Mouse (Mus musculus) MN1 (cell line): ENCODE results near the gene Vsx2.
"Not testable (repeated sequence)": the region's sequence is repeated elsewhere in the genome, so short reads cannot be mapped to it uniquely, and the experiment has no call there.

Experiments
- DNase-seq: peaks from one replicate; pipeline ENCODE4 v3.0.0-alpha.2; 2016; ENCODE audit warnings: low spot score

Vsx2 gene

DNA sequence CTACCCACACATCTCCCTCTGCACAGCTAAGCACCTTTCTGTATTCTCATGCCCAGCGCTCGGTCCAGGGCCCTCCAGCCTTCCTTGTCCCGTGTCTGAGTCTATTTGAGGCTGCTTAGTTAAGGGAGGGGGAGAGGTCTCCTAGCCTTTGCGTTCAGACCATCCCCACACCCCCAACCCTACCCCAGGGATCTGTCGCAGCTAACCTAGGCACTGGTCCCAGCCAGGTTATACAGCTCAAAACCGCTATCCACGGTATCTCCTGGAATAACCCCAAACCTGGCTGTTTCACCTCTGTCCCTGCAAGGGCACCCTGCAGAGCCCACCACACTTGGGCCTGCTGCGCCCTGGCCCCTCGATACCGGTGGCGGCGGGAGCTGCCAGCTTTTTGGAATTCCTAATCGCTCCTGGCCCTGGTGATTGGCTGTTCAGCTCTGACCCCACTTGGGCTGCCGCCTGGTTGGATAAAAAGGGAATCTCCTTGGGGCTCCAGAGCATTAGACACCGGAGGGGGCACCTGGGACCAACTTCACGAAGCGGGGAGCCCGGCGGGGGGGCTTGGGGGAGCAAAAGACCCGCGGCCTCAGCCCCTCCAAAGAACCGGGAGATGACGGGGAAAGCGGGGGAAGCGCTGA, at the start of gene Vsx2:
Gene Vsx2 (plus strand): TSS at position 427 of the 635 bp plus-strand sequence.
- DNase-seq, result no peak

DNA sequence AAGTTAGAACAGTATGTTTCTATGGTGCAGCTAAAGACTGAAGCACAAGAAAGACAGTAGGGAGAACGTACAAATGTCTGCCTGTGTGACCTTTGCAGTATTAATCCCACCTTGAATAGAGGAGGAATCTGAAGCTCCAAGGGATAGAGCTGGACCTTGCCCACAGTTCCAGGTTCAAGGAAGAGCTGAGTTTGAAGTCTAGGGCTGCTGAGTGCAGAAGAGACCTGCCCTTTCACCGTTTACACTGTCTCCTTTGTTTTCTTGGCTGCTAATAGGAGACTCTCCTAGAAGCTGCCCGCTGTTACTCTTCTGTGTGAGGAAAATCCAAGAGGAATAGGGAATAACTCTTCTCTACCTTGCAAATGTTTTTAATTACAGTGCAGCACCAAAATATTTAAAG, 45.8 kb upstream of the Vsx2 start:
- no peak for DNase-seq

DNA sequence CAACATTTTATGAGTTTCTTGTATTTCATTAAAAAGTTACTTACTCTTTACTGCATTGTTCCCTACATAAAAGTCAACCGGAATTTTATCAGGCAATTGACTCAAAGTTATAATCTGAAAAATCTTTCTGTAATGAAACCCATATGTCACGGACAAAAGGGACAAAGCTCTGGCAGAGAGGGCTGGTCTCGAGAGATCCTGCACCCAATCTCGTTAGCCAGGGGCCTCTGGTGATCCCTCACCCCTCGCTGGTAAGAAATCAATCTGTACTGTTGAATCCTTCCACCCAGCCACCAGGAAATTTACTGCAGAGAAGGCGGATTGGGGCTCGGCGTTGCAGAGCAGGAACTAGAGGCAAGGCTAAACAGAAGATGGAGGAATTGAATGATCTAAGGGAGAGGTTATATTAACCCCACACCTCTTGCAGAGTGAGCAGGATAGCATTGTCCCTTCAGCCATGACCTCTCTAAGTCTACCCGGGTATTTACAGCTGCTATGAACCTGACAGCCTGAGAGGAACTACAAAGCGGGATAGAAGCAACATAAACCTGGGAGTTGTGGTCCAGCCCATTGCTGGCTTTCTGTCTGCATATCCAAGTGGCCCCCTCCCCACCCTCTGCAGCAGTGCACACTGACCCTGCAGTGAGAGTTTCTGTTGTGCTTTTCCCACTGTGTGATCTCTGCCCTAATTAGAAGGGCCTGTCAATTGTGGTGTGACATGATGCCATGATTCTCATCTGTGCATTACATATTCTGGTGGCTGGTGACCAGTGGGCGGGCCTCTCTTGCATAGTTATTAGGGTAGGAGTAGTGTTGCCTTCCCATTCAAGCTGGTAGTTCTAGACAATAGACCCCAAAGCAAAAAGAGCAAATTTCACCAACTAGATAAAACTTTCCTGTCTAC, 45.2 kb upstream of the Vsx2 start:
- no peak for DNase-seq

DNA sequence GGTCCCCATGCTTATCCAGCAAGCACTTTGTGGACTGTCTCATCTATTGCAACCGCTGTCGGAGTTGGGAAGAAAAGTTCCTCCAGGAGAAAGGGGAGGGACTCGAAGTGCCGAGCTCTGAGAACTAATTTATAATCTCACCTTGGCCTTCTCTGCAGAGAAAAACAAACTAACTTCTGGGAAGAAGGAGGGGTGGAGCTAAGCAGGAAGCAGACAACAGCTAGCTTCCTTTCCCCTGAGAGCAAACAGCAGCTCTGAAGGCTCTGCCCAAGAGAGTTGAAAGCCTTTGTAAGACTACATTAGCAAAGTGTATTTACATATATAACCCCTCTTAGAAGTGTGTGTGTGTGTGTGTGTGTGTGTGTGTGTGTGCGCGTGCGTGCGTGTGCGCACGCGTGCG, 44.1 kb upstream of the Vsx2 start:
- no peak for DNase-seq

DNA sequence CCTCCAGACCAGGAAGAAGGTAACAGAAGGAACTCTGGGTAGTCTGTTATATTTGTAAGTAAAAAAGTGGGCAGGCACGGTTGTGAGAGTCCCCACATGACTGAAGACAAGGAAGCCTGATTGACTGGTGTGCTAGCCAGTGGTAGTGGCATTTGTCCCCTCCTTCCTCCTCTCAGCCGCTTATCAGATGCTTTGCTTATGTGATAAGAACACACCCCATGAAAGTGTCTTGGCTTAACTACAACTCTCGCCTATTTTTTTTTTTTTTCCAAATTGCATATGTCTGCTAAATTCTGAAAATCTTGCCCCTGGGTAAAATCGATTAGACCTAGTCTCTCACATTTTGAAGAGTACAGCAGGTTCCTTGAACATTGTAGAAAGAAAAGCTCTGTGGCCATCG, 39.1 kb upstream of the Vsx2 start:
- no peak for DNase-seq

DNA sequence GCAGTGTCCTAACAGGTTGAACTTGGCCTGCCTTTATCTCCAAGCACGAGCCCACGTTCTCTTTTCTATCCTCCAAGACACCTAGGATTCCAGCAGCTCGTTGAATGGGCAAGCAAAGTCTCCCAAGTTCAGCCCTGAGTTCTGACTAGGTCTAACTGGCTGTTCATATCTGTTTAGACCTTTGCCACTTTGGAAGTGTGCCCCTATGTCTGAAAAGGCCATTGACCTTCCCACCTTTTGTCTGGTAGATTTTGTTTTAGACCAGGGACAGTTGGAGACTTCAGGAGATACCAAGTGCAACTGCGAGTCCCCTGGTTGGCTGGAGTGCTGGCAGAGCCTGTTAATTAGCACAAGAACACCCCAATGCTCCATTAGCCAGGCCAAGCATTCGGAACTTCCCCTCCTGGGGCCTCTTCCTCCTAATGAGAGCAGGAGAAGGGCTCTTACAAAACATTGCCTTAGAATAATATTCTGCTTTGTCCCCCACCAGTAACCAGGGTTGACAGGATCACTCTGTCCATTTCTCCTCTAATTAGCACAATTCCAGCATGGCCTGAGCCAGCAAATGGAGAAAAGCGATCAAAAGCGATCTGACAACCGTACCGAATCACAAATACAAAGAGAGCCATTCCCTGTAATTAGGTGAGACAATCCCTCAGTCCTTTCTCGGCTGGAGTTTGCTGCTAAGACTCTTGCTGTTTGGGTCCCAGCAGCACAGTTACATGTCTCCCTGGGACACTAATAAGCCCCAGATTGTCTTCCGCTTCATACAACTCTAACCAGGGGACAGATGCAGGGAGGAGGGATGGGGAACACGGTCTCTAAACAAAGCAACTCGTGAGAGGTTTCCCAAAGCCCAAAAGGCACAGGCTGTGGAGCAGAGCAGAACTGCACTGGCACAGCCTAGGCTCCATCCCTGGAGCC, 37.4 kb upstream of the Vsx2 start:
- no peak for DNase-seq

DNA sequence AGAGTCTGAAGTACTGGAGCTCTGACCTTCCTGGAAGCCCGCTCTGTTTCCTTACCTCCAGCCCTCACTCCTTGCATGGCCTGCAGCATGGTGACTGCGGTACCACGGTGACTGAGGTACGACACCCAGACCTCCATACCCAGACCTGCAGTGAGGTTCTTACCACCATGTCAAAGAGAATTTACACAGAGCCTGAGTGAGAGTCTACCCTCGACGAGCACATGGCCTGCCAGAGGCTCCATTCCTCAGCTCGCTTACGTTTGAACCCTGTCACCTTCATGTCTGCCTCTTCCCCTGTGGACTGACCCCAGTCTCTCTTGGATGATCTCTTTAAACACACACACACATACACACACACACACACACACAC, 36.7 kb upstream of the Vsx2 start:
- DNase-seq, result no peak

DNA sequence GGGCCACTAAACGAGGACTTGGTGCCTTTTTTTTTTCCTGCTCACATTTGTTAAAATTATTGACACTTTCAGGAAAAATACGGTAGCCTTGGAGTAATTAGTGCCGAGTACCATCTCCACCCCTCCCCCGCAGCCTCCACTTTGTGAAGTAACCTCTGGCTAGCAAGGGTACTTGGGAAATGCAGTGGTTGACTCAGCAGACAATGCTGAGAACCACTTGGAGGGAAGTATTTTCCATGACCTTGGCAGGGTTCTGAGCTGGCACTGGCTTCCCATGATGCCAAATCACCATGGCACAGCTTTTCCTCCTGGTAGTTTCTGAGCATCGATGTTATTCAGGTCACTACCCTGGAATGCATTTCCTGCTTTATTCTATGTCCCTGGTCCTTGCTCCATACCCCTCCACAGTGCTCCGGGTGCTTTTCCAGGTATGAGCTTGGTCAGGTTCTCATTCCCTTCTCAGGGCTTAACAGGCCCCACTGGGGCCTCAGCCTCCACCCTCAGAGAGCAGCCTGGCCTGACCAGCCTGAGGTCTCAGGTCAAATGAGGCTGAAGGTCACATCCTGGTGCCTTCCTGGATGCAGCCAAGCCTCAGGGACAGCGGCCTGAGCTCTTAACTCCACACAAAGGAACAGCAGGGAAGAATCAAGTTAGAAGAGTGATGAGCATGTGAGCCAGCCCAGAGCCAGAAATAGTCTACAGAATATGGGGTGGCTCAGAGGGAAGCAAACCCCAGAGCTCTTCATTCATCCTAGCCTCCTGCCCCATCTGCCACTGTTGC, 35.7 kb upstream of the Vsx2 start:
- no peak for DNase-seq

DNA sequence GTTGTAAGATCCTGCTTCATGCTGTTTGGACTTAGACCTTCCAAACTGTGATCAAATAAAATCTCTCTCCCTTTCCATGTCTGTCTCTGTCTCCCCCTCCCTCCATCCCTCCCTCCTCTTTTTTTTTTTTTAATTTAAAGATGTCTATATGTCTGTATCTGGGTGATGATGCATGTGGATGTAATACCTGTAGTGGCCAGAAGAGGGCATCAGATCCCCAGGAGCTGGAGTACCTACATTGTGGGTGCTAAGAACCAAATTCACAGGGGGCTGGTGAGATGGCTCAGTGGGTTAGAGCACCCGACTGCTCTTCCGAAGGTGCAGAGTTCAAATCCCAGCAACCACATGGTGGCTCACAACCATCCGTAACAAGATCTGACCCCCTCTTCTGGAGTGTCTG, 30.0 kb upstream of the Vsx2 start:
- DNase-seq, result not testable (repeated sequence)

DNA sequence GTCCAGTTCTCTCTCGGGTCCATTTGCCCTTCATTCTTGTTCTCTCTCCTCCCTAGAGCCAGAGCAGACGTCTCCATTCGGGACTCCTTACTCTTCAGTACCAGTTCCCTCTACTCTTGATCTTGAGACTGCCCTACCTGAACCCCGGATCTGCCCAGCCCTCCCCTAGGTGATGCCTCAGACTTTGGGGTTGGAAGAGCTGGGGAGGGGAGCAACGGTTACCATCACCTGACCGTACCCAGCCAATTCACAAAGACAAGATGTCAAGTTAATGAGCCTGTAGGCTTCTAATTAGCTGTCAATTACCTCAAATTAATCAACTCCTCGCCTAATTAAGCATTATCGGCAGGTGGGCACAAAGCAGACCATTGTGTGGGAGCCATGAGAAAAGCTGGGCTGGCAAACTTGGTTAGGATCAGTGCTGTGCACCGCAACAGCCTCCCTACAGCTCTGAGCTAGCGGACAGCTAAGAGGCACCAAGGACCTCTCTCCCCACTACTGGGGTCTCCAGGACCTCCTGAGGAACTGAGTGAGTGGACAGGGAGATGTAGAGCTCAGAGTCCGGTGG, 28.1 kb upstream of the Vsx2 start:
- no peak for DNase-seq

DNA sequence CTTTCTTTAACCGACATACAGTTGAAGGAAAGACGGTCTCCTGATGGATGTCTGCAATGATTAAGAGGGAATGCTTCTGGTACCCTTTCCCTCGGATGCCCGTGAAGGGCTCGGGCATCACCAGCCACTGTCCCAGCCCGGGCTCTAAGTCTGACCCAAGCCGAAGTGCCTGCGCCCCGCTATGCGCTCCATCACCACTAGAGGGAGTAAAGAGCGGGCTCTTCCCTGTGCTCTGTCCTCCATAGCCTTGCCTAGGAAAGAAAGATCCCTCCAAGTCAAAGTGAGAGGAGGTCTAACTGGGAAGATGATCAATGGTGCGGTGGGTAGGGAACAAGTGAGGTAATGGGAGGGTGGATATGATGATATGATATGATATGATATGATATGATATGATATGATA, 23.5 kb upstream of the Vsx2 start:
- peak; percentile 83 for DNase-seq

DNA sequence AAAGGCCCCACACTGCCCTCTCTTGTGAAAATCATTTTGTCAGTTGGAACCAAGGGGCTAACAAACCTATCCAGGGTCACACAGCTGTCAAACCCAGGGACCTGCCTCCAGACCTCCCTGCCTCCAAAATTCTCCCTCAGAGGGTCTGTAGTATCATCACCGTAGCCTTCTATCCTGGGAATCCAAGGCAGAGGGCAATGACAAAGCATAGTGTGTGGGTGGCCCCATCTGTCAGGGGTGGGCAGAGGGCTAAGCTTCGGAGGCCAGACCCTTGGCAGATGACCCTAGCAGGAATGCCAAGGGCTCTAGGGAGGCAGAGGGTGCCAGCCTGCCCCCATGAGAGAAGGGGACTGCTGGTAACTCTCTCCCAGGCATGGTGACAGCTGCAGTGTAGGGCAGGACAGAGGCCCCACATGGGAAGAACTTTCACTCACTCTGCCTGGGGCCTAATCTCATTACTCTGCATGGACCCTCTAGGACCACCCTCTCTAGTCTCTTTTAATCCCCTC, 22.9 kb upstream of the Vsx2 start:
- DNase-seq, result no peak

DNA sequence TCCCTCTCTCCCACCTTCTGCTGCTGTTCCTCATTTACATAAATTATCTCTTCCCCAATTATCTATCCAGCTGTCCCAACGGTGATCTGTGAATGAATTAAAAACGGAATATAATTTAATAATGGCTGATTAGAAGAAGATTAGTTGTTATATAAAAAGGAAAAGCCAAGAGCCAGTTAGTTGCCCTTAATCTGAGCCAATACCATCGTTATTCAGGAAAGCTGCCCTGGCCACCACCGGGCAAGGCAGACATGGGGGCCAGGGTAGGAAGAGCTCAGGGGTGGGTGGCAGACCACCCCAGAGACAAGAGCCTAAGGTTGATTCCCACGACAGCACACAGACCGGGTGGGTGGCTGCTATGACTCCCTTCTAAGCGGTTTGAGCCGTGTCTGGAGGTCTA, 21.3 kb upstream of the Vsx2 start:
- no peak for DNase-seq

DNA sequence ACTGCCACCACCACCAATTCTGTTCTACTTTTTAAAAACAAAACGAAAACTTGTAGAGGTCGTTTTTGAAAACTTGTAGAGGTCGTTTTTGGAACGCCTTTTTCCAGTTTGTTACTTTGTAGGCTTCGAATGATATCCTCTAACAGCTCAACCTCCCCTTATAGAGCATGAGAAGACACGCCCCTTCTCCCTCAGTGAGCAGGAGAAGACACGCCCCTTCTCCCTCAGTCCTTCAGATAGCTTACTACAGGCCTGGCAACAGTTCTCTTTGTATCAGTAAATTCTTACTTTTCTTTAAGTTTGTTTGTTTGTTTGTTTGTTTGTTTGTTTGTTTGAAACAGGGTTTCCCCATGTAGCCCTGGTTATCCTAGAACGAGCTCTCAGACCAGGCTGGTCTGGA, 14.3 kb upstream of the Vsx2 start:
- no peak for DNase-seq

DNA sequence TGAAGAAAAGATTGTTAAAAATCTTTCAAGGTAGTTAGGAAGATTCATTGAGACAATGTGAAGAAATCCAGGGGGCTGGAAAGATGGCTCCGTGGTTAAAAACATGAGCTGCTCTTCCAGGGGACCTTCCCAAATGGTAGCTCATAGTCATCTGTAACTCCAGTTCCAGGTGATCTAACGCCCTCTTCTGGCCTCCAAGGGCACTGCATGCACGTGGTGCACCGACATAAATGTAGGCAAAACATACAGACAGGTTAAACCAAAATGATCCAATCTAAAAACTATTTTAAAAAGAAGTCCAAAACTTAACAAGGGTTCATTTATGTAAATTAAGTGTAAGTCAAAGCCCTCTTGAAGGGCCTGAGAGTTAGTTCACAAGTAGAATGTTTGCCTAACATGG, 7.0 kb upstream of the Vsx2 start:
- no peak for DNase-seq

DNA sequence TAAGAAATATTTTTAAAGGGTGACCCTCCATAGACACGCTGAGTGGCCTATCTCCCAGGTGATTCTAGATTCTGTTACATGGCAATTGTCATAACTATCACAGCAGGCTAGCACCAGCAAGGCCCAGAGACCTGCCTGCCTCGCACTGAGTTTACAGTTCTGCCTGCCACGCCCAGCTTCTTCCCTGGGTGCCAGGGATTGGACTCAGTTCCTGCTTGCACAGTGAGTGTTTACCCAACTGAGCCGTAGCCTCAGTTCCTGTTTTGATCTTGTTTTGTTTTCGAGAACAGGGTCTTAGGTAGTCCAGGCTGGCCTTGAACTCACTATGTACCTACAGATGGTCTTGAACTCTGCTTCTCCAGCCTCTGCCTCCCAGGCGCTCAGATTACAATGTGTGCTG, 2.0 kb upstream of the Vsx2 start:
- DNase-seq, result no peak

DNA sequence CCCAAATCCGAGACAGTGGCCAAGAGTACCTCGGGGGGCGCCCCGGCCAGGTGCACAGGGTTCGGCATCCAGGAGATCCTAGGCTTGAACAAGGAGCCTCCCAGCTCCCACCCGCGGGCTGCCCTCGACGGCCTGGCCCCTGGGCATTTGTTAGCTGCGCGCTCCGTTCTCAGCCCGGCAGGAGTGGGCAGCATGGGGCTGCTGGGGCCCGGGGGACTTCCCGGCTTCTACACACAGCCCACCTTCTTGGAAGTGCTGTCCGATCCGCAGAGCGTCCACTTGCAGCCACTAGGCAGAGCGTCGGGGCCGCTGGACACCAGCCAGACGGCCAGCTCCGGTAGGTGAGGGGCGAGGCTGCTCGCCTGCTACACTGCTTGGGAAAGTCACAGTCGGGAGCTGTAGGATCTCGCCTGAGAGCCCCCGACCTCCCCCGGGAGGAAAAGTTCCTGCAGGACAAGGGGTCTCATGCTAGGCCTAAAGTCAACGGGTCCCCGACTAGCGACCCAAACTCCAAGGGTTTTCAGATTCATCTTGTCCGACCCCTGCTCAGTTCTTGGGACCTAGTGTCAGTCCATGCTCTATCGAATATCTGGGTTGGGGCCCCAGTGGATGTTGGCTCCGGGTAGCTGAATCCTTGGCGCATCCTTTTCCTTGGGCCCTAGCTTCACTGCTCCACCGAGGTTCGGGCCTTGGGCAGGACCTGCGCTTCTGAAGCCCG, 573 bp downstream of the Vsx2 start:
- DNase-seq, result no peak

DNA sequence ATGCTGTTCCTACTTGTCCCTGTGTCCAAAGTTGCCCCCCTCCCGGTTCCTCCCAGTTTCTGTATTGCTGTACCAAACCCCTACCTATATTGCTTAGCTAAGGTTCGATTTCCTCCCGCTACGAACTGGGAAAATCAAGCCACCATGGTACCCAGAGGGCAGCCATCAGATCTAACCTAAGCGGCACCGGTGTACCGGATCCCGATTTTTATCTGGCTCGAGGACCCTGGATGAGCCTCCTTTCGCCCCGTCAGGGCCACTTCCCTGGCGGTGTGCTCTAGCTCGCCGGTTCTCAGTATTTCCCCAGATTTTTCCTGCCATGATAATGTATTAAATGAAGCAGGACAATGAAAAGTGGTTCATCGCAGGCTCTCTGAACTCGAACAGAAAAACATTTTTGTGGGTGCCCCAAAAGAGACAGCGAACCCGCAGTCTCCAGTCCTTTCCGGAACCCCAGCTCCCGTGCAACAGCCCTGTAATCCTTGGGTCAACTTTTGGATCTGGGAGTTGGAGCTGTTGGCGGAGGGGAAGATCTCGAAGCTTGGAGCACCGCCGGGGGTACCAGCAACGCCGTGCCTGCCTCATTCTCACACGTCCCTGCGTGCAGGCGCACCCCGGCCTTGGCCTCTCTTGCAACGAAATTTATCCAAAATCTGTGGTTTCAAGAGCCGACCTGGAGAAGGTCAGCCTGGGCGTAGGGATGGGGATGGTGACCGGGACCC, 1.3 kb downstream of the Vsx2 start:
- DNase-seq, result no peak

DNA sequence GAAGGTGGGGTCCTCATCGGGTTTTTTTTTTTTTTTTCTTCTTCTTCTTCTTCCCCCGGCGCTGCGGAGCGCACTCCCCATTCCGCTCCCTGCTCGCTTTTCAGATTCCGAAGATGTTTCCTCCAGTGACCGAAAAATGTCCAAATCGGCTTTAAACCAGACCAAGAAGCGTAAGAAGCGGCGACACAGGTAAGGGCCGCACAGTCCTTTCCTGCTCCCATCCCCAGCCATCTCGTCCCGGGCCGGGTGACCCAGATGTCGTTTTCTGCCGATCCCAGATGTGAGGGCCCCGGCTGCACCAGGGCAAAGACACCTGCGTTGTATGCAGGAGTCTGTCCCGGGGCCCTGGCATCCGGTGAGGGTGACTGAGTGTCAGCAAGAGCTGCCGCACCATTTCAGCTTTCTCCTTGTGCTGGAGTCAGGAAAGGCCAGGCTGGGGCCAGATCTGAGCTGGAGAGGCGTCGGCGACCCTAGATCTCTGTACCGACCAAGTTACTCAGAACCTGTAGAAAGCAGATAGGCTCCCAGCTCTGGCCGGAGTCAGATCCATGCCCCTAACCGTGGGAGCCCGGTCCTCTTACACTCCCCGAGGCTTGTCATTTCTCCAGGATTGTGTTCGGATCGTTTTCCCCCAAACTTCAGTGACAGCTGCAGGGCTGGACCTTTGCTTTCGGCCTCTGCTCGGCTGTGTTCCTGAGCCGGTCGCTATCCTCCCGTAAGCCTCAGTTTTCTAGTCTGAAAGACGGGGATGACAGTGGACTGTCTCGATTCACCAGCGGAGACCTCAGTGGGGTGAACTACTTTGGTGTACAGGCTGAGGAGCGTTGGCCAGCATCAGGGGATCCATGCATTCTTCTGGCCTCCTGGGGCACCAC, 2.1 kb downstream of the Vsx2 start:
- no peak for DNase-seq
